Mouse (Mus musculus): Measurements from ENCODE around the gene Ace3.

DNA sequence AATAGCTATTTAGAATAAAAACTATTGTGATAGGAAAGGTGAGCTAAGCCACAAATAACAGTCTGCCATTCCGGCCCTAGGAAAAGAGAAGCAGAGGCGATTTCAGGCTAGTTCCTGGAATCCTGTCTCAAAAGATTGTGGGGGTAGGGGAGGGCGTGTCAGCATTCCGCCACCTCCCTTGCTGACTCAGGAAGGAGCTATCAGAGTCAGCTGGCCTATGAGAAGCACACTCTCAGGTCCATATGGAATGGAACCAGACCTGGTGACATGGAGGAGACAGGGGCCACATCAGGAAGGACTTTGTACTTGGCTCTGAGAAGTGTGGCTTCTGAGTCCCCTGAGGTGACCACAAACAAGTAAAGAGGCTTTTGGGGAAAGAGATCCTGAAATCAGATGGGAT is 44.0 kb upstream of the Ace3 start:
- TF ChIP-seq CTCF (conservative IDR thresholded peaks at IDR 0.05; ENCODE audit: low read length) = no peak
- TF ChIP-seq POU5F1 (IDR thresholded peaks at IDR 0.05; ENCODE audit: borderline replicate concordance, low read length) = no peak
